Mouse (Mus musculus) liver, postnatal 0 days (tissue): ENCODE measurements around the gene Bbs9. TPM values are rescaled to one million over a fixed set of nuclear protein-coding genes. Genes with fewer than 3 reads are reported as not detected.
"Not testable (repeated sequence)": the region's sequence is repeated elsewhere in the genome, so short reads cannot be mapped to it uniquely, and the experiment has no call there.

Source experiments
- ATAC-seq: fragments of 200-750 bp; cut with Nextera tagmentation; 2 replicates; pipeline ENCODE4 v1.8.0; 2017; ENCODE audit warnings: mild to moderate bottlenecking, moderate library complexity
- DNase-seq: peaks from one replicate; pipeline ENCODE4 v3.0.0-alpha.2; 2016
- H3K27ac ChIP-seq: fragments of 300-500 bp; sonication (generic); 2 replicates; pipeline ENCODE4 v1.5.1; 2014; ENCODE audit warnings: antibody characterized with exemption, moderate library complexity, mild to moderate bottlenecking, low read depth
- H3K27me3 ChIP-seq: fragments of 300-500 bp; sonication (generic); 2 replicates; pipeline ENCODE4 v1.6.1; 2014; ENCODE audit warnings: low read length, control low read depth, mixed read lengths; ENCODE audit not compliant: insufficient read depth
- H3K36me3 ChIP-seq: fragments of 300-500 bp; sonication (generic); replicated peaks from 2 replicates; pipeline ENCODE4 v1.6.1; 2014; ENCODE audit warnings: mild to moderate bottlenecking, control low read depth, low read length, moderate library complexity, mixed read lengths; ENCODE audit not compliant: insufficient read depth
- H3K4me1 ChIP-seq: fragments of 300-500 bp; sonication (generic); 2 replicates; pipeline ENCODE4 v1.6.1; 2014; ENCODE audit warnings: antibody characterized with exemption, mild to moderate bottlenecking, control low read depth; ENCODE audit not compliant: insufficient read depth
- H3K4me2 ChIP-seq: fragments of 300-500 bp; sonication (generic); 2 replicates; pipeline ENCODE4 v1.6.1; 2014; ENCODE audit warnings: low read depth, mild to moderate bottlenecking, low read length, moderate library complexity, mixed read lengths
- H3K4me3 ChIP-seq: fragments of 300-500 bp; sonication (generic); 2 replicates; pipeline ENCODE4 v1.5.1; 2014; ENCODE audit warnings: low read depth, low read length
- H3K9ac ChIP-seq: fragments of 300-500 bp; sonication (generic); replicated peaks from 2 replicates; pipeline ENCODE4 v1.6.1; 2014; ENCODE audit warnings: mild to moderate bottlenecking, moderate library complexity
- H3K9me3 ChIP-seq: fragments of 300-500 bp; sonication (generic); 2 replicates; pipeline ENCODE4 v1.6.1; 2016; ENCODE audit warnings: mild to moderate bottlenecking, control low read depth, low read length, mixed read lengths
- CTCF ChIP-seq: sonication (generic); IDR thresholded peaks from 2 replicates; pipeline ENCODE4 v1.5.1; 2016; ENCODE audit warnings: antibody characterized with exemption, low read depth
- EP300 ChIP-seq: IDR thresholded peaks from 2 replicates; pipeline ENCODE4 v1.6.1; 2016; ENCODE audit warnings: antibody characterized with exemption, low read depth, mild to moderate bottlenecking
- WGBS: fragments of 180-500 bp; shearing (Covaris S2); extraction: QIAGEN DNeasy Blood & Tissue Kit; methylation state at CpG from one replicate; pipeline ENCODE4 v1.1.7; 2014; ENCODE audit not compliant: insufficient replicate concordance; 5-methylcytosine and 5-hydroxymethylcytosine counted together
- polyA plus RNA-seq: library from polyadenylated mRNA; unstranded; fragments of >200 nt; fragmentation: Nextera tagmentation; extraction: Ambion mirVana; gene quantifications from 2 replicates; pipeline ENCODE4 v1.2.1, GENCODE M21; 2015

Gene Bbs9
- polyA plus RNA-seq, 1 experiment from 2014 or later, result 1.8 TPM

DNA sequence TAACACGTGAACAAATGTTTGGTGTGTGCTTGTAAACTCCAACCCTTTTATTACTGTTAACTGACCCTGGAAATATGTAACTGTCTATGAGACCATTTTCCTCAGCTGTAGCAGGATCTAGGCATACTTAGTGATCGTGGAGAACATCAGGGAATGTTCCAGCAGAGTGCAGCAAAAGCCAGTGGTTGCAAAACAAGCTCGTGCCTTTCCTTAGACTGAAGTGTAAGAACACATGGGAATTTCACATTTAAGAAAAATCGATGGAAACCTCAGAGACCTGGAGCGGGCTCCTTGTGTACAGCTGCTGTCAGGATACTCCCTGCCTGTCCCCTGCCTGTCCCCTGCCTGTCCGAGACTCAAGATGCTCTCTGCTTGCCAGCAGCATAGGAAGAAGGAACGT is 234.5 kb downstream of the Bbs9 start:
- ATAC-seq (no peak), DNase-seq (no peak)
- no peak overlapping the region for H3K9ac ChIP-seq
- no peaks in the 10 kb centered on the region for H3K27me3 ChIP-seq
- peak; percentile 29; the same call in 1 of the 2 replicates for TF ChIP-seq CTCF
- no peak for TF ChIP-seq EP300
- 70% methylated on average over 7 of the region's 7 CpGs for WGBS
- no peak overlapping the region for H3K4me2 ChIP-seq
- H3K36me3 ChIP-seq, result no peaks in the 10 kb centered on the region
- no peak overlapping the region for H3K27ac ChIP-seq
- no peak overlapping the region for H3K4me3 ChIP-seq
- no peaks in the 10 kb centered on the region for H3K4me1 ChIP-seq
- H3K9me3 ChIP-seq, result no peaks in the 10 kb centered on the region

GRCm38 (mm10) chr9:22711339-22711738 is 235.8 kb downstream of the Bbs9 start:
- no peak for ATAC-seq
- TF ChIP-seq CTCF (0 out of 2 replicates have a peak, but pooled peaks have one; percentile 4), EP300 (no peak)
- H3K27me3 ChIP-seq, result no peaks in the 10 kb centered on the region
- no peaks in the 10 kb centered on the region for H3K36me3 ChIP-seq
- no peak overlapping the region for H3K27ac ChIP-seq
- H3K9me3 ChIP-seq, result no peaks in the 10 kb centered on the region
- no peak overlapping the region for H3K4me3 ChIP-seq
- H3K4me2 ChIP-seq, result no peak overlapping the region
- no peak overlapping the region for H3K9ac ChIP-seq
- DNase-seq, result no peak
- H3K4me1 ChIP-seq, result no peaks in the 10 kb centered on the region
- 65% methylated on average over 2 of the region's 2 CpGs for WGBS

- Histone ChIP-seq H3K4me1 (no peaks in the 10 kb centered on the region), H3K4me2 (no peak overlapping the region), H3K27ac (no peak overlapping the region), H3K4me3 (no peak overlapping the region), H3K27me3 (no peaks in the 10 kb centered on the region), H3K36me3 (no peaks in the 10 kb centered on the region), H3K9ac (no peak overlapping the region), H3K9me3 (no peaks in the 10 kb centered on the region)
- 56% methylated on average over 3 of the region's 3 CpGs for WGBS
- no peak for ATAC-seq
- no peak for DNase-seq
- TF ChIP-seq CTCF (no peak), EP300 (no peak)
These were observed 237.2 kb downstream of the Bbs9 start for GRCm38 (mm10) chr9:22712743-22713142.

GRCm38 (mm10) chr9:22713286-22713685 is 237.8 kb downstream of the Bbs9 start:
- WGBS, result 40% methylated on average over 4 of the region's 4 CpGs
- peak; percentile 64 for TF ChIP-seq CTCF
- not testable (repeated sequence) for H3K4me2 ChIP-seq, H3K9me3 ChIP-seq, H3K27me3 ChIP-seq, ATAC-seq, H3K9ac ChIP-seq, H3K36me3 ChIP-seq, H3K27ac ChIP-seq, H3K4me3 ChIP-seq, H3K4me1 ChIP-seq
- DNase-seq, result peak; percentile 61

GRCm38 (mm10) chr9:22717583-22717982 is 242.1 kb downstream of the Bbs9 start:
- no peaks in the 10 kb centered on the region for H3K36me3 ChIP-seq
- WGBS, result 73% methylated on average over 4 of the region's 4 CpGs

GRCm38 (mm10) chr9:22718174-22718823 is 242.8 kb downstream of the Bbs9 start:
- TF ChIP-seq EP300 (no peak), CTCF (no peak)
- no peak for ATAC-seq
- H3K9me3 ChIP-seq, result no peaks in the 10 kb centered on the region
- H3K4me1 ChIP-seq, result no peaks in the 10 kb centered on the region
- DNase-seq, result no peak
- H3K27ac ChIP-seq, result no peak overlapping the region
- no peaks in the 10 kb centered on the region for H3K27me3 ChIP-seq
- no peak overlapping the region for H3K9ac ChIP-seq
- 44% methylated on average over 8 of the region's 8 CpGs for WGBS
- H3K4me3 ChIP-seq, result no peak overlapping the region
- H3K36me3 ChIP-seq, result no peaks in the 10 kb centered on the region
- no peak overlapping the region for H3K4me2 ChIP-seq

More at GRCm38 (mm10) chr9:22717583-22717982, 242.1 kb downstream of the Bbs9 start:
- Histone ChIP-seq H3K9ac (no peak overlapping the region), H3K9me3 (no peaks in the 10 kb centered on the region), H3K4me2 (no peak overlapping the region), H3K27ac (no peak overlapping the region), H3K27me3 (no peaks in the 10 kb centered on the region), H3K4me3 (no peak overlapping the region), H3K4me1 (no peaks in the 10 kb centered on the region)
- TF ChIP-seq EP300 (no peak), CTCF (no peak)
- ATAC-seq (no peak), DNase-seq (no peak)

DNA sequence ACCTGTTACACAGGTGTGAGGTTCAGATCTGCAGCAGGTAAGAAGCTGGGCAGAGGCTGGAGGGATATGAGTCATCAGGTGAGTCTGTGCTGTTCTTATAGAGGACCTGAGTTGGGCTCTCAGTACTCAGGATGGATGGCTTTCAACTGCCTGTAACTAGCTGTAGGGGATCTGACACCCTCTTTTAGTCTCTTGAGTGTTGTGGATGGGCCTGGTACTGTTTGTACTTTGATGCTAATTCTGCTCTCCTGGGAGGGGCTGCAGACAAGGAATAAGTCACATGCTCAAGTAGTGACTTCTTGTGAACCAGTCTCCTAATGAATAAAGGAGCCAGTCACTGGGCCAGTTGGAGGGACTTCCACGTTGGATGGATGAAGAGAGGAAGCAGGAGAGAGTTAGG is 257.1 kb downstream of the Bbs9 start:
- no peak for DNase-seq
- Histone ChIP-seq H3K4me3 (no peak overlapping the region), H3K36me3 (no peaks in the 10 kb centered on the region), H3K4me2 (no peak overlapping the region), H3K9ac (no peak overlapping the region), H3K9me3 (no peaks in the 10 kb centered on the region), H3K27ac (no peak overlapping the region), H3K27me3 (no peaks in the 10 kb centered on the region), H3K4me1 (no peaks in the 10 kb centered on the region)
- TF ChIP-seq EP300 (no peak), CTCF (no peak)
- no peak for ATAC-seq
- 52% methylated on average over 1 of the region's 1 CpGs for WGBS
